In the genomic region with DNA sequence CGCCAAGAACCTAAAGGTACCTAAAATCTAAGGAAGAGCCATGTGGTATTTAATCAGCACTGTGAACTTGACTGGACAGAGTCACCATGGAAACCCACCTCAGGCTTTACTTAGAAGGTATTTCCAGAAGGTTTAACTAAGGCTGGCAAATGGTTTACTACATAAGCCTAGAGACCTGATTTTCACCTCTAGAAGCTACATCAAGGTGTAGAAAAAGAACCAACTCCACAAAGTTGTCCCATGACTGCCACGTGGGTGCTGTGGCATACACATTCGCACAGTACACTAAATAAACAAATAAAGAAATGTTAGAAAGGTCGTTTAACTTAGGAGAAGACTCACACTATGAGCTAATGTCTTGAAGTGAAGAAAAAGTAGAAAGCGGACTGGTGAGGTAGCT, we compare ENCODE assay signal across 16 mouse cellular contexts.
"Had no signal": no experiment of that assay in that cellular context is flagged by ENCODE, and none has a peak within 500 bp of the region (broad histone marks: within the 10 kb centered on the region; RNA-seq: fewer than 3 reads in every experiment).

No protein-coding gene starts in this region.

- H3K4me3 ChIP-seq: layer of hippocampus, adult 2 months; limb, embryonic 12.5 days; liver, embryonic 13.5 days; lung, embryonic 15.5 days; megakaryocyte, embryonic 14.5 days; midbrain, embryonic 15.5 days had no signal

- H3K27ac ChIP-seq: layer of hippocampus, adult 2 months; limb, embryonic 12.5 days; liver, embryonic 13.5 days; lung, embryonic 15.5 days; macrophage; midbrain, embryonic 15.5 days had no signal

- H3K4me2 ChIP-seq: limb, embryonic 12.5 days; liver, embryonic 13.5 days; lung, embryonic 15.5 days; midbrain, embryonic 11.5 days; midbrain, embryonic 15.5 days had no signal

- H3K36me3 ChIP-seq: lung, embryonic 15.5 days; midbrain, embryonic 15.5 days had no signal

- H3K9ac ChIP-seq: limb, embryonic 12.5 days; liver, embryonic 13.5 days; liver, postnatal 0 days; lung, embryonic 15.5 days; midbrain, embryonic 15.5 days had no signal

- H3K27me3 ChIP-seq: limb, embryonic 12.5 days; liver, embryonic 13.5 days; lung, embryonic 15.5 days; megakaryocyte, embryonic 14.5 days; midbrain, embryonic 15.5 days had no signal

- ATAC-seq: inflammation-experienced regulatory T-cells, adult 6 months; intestine, postnatal 0 days; liver, postnatal 0 days; midbrain, embryonic 15.5 days had no signal

- DNase-seq: liver; liver, embryonic 13.5 days; liver, postnatal 0 days; lung, postnatal 14 days; right cerebral cortex, postnatal 14 days; thymus, adult 18-20 months; thymus, postnatal 14 days had no signal

- H3K4me1 ChIP-seq: limb, embryonic 12.5 days; midbrain, embryonic 15.5 days had no signal

- H3K9me3 ChIP-seq: limb, embryonic 12.5 days; liver, embryonic 13.5 days; lung, embryonic 15.5 days; megakaryocyte, embryonic 14.5 days; midbrain, embryonic 15.5 days had no signal
